Mouse (Mus musculus) liver, postnatal 0 days (tissue): ENCODE results near the gene F12.
A peak's percentile ranks its signal among the peaks of the same experiment; 100 is the strongest.

Experiments used
- CTCF ChIP-seq: sonication (generic); IDR thresholded peaks from 2 replicates; pipeline ENCODE4 v1.5.1; 2016; ENCODE audit warnings: antibody characterized with exemption, low read depth
- EP300 ChIP-seq: IDR thresholded peaks from 2 replicates; pipeline ENCODE4 v1.6.1; 2016; ENCODE audit warnings: antibody characterized with exemption, low read depth, mild to moderate bottlenecking

DNA sequence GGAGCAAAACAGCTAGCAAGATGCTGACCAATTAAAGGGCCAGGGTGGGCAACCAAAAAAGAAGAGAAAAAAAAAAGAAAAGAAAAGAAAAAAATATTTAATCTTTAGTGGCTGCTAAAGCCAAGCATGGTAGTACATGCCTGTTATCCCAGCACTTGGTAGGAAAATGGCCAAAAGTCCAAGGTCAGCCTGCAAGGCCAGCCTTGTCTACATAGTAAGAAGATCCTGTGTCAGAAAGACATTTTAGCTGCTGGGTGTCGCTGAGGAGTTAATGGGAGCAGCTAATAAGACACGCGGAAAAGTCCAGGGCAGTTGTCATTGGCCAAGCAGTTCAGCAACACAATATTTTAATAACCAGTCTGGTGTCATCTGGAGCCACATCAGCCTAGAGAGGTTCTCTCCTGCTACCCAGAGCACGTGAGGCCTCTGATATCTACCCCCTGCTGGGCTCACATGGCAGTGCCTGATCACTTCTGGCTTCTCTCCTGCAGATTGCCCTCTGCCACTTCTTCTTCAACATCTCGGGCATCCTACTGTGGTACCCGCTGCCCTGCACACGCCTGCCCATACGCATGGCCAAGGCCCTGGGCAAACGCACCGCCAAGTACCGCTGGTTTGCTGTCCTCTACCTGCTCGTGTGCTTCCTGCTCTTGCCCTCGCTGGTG is 13.8 kb downstream of the F12 start:
- TF ChIP-seq CTCF: peak; percentile 29
- TF ChIP-seq EP300: no peak
